Mouse (Mus musculus) frontal cortex, postnatal 10 days (tissue): ENCODE results near the gene Gm1604a.
"Not testable (repeated sequence)": the region's sequence is repeated elsewhere in the genome, so short reads cannot be mapped to it uniquely, and the experiment has no call there.

Experiments used
- DNase-seq, 2 experiments: peaks; one replicate each; pipeline ENCODE4 v3.0.0; 2022; ENCODE audit warnings: low spot score in 2 of 2, mixed read lengths in 1 of 2

Gene Gm1604a

GRCm38 (mm10) chr17:7025257-7025656 is at the start of gene Gm1604a:
Gm1604a (plus strand) TSS chr17:7025568.
- peak; percentile 30 to 32 for DNase-seq

- peak; percentile 58 to 61 for DNase-seq
These were observed 46.8 kb upstream of the Gm1604a start, which contains the start of gene Gm49721 for GRCm38 (mm10) chr17:6978287-6979248. Gm49721 (plus strand) TSS chr17:6978904.

GRCm38 (mm10) chr17:6979380-6979779 is 46.0 kb upstream of the Gm1604a start:
- not testable (repeated sequence) for DNase-seq

DNA sequence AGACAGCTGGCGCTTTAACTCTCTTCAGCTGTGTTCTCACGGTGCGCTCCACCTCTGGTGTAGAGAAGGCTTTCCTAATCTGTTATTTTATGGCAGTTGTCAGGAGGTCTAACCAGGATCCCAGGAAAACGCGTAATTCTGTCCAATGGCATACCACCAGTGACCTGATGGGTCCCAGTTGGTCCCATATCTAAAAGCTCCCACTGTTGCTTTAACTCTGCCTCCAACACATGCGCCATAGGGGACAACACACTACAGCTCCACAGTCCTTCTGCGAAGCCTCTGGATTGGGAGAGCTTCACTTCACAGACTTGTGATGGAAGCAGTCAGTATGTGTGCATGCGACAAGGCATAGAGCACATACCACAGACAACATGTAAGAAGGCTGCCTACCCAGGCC is 45.2 kb upstream of the Gm1604a start:
- DNase-seq: not testable (repeated sequence)

DNA sequence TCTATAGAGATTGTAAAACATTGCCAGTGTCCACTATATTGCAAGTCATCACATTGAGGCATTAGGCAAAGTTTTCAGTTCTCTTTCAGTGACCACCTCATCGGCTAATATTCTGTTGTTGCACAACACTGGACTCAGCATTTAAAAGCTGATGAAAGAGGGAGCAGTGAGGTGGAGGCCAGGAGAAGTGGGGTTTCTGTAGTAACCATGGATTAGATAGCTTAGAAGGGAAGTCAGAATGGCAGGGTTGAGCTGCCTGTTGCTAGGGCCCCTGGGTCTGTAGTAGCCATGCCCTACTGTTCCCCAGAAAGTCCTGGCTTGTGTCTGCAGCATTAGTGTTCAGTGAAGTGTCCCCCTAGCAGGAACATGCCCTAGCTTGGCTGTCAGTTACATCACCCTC is 39.2 kb upstream of the Gm1604a start:
- not testable (repeated sequence) for DNase-seq

- DNase-seq: not testable (repeated sequence)
These were observed 29.9 kb upstream of the Gm1604a start for GRCm38 (mm10) chr17:6995504-6995903.

GRCm38 (mm10) chr17:6996826-6997225 is 28.5 kb upstream of the Gm1604a start:
- DNase-seq: not testable (repeated sequence)

- not testable (repeated sequence) for DNase-seq
These were observed 27.4 kb upstream of the Gm1604a start for GRCm38 (mm10) chr17:6997778-6998490.

DNA sequence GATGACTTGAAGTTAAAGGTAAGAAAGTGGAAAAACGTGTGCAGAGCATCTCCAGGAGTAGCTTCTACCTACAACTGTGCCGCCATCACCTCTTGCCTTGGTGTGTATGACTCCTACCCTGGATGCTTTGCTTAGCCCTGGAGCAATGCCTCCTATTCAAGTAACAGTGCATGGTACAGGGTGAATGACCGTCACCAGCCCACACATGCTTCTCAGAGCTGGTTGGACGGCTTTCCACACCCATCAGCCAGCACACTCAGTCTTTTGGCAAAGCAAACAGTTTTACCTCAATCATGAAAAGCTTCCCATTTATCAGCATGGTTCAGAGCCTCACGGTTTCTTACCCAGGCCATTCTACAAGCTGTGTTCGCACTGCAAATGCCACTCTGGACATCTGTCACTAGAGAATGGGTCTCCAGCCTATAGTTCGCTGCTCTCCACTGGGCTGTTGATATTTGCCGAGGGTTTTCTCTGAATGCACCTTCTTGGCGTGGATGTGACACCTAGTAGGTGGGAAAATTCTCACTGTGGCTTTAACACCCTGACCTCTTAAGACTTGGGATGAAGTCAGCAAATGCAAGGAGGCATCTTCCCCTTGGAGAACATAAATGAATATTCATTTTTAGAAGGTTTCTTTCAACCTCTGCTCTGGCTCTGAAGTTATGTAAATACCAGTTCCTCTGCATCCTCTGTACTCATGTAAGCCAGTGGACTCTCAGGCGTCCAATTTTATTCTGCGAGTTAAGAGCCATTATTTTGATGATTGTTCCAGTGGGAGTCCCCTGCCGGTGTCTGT is 23.4 kb upstream of the Gm1604a start:
- not testable (repeated sequence) for DNase-seq

GRCm38 (mm10) chr17:7003392-7003791 is 22.0 kb upstream of the Gm1604a start:
- not testable (repeated sequence) for DNase-seq

GRCm38 (mm10) chr17:7005646-7006045 is 19.7 kb upstream of the Gm1604a start:
- DNase-seq: not testable (repeated sequence)

DNA sequence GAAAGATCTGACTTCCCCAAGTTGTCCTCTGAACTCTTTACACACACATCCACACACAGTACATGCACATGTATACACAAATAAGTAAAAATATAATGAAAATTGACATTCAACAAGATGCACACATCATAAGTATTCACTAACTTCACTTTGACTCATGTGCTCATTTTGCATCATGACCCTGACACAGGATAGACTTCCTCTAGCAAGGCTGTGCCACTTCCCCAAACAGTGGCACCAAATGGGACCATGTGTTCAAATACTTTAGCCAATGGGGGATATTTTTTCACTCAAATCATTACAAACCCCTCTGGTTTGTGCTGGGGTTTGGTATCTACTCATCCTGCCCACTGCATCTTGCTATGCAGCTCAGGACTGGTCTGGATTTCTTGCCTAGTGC is 16.5 kb upstream of the Gm1604a start:
- DNase-seq: not testable (repeated sequence)

DNA sequence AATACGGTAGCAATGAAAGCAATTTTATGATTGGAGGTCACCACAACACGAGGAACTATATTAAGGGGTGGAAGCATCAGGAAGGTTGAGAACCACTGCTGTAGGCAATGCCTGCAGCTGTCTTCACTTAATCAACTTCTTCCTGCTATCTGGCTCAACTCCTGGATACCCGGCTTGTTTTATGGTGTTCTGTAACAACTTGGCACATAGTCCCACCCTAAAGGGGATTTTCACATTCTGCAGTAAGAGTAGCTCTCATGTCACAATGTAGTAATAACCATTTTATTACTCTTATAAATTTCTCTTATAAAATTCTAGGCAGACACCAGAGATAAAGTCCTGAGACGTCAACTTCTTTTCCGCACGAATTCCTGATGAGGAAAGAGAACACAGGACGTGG is 15.9 kb upstream of the Gm1604a start:
- not testable (repeated sequence) for DNase-seq

DNA sequence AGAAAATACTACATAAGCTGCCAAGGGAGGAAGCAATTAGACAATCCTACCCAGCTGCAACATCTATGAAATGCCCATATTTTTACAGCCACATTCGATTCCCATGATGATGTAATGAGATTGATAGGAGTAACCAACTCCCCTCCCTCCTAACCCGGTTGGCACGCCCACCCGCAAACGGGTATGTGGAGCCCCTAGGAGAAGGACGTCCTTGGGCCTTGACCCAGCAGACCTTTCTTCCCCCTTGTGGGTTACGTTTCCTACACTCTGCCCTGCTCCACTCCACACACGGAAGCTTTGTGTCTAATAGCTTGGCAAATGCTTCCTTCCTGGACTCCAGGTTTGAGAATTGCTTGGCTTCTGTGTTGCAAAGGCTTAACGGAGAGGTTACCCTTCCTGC is 15.5 kb upstream of the Gm1604a start:
- not testable (repeated sequence) for DNase-seq

GRCm38 (mm10) chr17:7014190-7014589 is 11.2 kb upstream of the Gm1604a start:
- DNase-seq: not testable (repeated sequence)

DNA sequence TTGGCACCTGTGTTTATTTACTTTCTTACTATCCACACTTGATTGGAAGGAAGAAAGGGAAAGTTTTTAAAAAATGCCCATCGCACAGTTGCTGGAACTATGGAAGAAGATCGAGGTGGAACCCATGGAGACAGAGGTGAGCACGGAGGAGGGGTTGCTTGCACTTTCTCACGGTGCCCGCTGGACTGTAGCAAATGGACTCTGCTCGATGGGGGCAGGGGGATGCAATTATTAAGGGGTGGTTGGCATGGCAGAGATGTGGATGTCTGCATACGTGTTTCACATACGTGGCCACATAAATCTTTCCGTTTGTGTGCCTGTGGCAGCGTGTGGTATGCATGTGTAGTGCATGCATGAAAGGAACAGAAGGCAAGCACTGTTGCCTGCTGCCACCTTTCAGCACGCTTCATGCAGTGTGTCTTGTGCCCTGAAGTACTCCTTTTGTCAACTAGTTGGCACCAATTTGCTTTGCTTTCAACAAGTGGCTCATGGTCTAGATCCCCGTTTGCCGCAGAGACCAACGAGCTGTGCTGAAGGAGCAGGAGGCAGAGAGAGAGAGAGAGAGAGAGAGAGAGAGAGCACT is 487 bp downstream of the Gm1604a start:
- not testable (repeated sequence) for DNase-seq

- not testable (repeated sequence) for DNase-seq
These were observed 4.8 kb downstream of the Gm1604a start for GRCm38 (mm10) chr17:7030204-7030603.

DNA sequence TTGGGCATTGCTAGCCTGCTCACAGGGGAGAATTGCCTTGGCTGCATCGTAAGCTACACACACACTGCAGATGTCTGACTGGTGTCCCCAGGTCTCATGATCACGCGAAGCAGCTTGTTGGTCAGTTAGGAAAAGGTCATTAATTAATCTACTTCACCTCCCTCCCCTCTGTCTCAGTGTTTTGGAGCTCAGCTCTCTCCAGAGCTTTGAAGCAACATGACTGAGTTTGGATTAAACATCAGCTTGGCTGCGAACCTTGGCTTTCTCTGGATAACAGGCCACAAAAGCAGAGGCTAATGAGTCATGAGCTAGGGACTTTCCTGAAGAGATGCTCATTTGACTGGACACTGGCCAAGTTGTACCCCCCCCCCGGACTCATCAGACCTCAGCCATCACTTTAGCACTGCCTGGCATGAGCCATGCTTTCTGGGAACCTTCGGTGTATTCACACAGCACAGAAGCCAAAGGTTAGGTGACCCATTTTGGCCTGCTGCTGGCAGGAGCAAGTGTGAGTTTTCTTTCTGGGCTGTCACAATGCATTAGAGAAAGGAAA is 5.3 kb downstream of the Gm1604a start:
- not testable (repeated sequence) for DNase-seq

DNA sequence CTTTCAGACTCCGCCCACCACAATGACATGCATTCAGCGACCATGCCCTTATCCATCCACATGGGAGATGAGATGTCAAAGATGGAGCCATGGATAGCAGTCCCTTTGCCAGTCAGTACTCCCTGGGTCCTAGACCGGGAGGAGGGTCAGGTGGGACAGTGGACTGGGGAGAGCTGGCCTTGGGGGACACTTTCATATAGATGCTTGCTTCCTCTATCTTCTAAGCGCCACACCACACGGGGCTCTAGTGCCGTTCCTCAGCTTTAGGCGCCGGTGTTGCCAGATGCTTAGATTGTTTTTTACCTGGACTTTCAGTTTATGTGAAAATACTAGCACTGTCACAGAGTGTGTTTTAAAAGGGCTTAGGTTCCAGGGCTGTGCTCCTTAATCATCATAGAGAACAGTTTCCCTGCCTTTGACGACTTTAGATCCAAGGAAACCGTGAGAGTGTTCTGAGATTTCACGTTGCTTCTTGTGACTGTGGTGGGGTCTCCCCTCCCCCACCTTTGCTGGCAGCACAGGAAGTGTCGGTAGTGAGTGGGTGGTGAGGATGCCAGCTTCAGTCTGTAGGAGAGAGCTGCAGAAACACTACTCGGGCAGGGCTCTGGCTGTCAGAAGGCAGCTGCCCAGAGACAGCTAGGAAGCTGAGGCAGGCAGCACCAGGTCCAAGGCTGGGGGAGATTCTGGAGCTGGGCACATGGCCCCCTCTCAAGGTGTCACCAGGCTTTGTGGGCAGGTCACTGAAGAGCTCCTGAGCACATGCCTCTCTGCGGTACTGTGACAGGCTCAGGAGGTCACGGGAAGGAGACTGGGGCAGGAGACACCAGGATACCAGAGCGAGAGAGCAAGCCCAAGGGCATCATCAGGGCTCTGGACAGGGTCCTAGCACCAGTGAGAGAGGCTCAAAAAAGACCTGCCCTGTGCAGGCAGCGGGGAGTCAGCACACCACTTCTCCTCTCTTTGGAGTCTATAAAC is 8.1 kb downstream of the Gm1604a start:
- not testable (repeated sequence) for DNase-seq
